8 mouse cellular contexts compared by ENCODE assay signal in genomic region chr10:18388784-18389575, GRCm38 (mm10).
DNase-seq lines count a peak whose midpoint lies in the region; ATAC-seq and TF ChIP-seq lines count a peak whose summit lies in the region.

No protein-coding gene starts in this region.

- 71% methylated on average over 10 of the region's 10 CpGs for WGBS in liver, adult 2 months
- 20% methylated on average over 10 of the region's 10 CpGs for WGBS in neural tube, embryonic 12.5 days

- peak; percentile 68 for TF ChIP-seq CTCF in liver, adult 2 months (IDR thresholded peaks at IDR 0.05; ENCODE audit: low read depth, low read length)

- no peak overlapping the region for H3K4me3 ChIP-seq in liver, adult 2 months (ENCODE audit: insufficient read depth, low read depth, low read length)
- no peak overlapping the region for H3K4me3 ChIP-seq in neural tube, embryonic 12.5 days

- H3K36me3 ChIP-seq in liver, adult 2 months (ENCODE audit: control insufficient read depth, insufficient read depth, low read length) = no peaks in the 10 kb centered on the region
- H3K36me3 ChIP-seq in neural tube, embryonic 12.5 days = no peaks in the 10 kb centered on the region

- no peaks in the 10 kb centered on the region for H3K27me3 ChIP-seq in liver, adult 2 months (ENCODE audit: control insufficient read depth, insufficient read depth, low read length)
- no peaks in the 10 kb centered on the region for H3K27me3 ChIP-seq in neural tube, embryonic 12.5 days (replicated peaks)

- no peaks in the 10 kb centered on the region for H3K4me1 ChIP-seq in liver, adult 2 months (ENCODE audit: control insufficient read depth, insufficient read depth, low read length)
- 0 out of 2 replicates have a peak, but pooled peaks cover 6% of the 10 kb centered on the region for H3K4me1 ChIP-seq in neural tube, embryonic 12.5 days

- H3K9ac ChIP-seq in liver, adult 2 months (ENCODE audit: low read depth, low read length) = no peak overlapping the region
- H3K9ac ChIP-seq in neural tube, embryonic 12.5 days = no peak overlapping the region

- peak; percentile 76 for ATAC-seq in neural tube, embryonic 12.5 days (ENCODE audit: low FRiP score, low read depth)

- no peak for TF ChIP-seq POLR2A in liver, adult 2 months (IDR thresholded peaks at IDR 0.05; ENCODE audit: extremely low read depth, insufficient read depth, low read length)

- peaks cover 3% of the 10 kb centered on the region; the same call in 1 of the 2 replicates for H3K79me2 ChIP-seq in liver, adult 2 months (ENCODE audit: control insufficient read depth, insufficient read depth, low read length)

- no peak overlapping the region for H3K27ac ChIP-seq in liver, adult 2 months (replicated peaks; ENCODE audit: insufficient read depth, low read depth, low read length)
- H3K27ac ChIP-seq in neural tube, embryonic 12.5 days = no peak overlapping the region

- DNase-seq in A20 (ENCODE audit: low read depth, low spot score) (peak; percentile 56), R1 (ENCODE audit: low read depth, low spot score) (peak; percentile 92)
- peak; percentile 60 for DNase-seq in embryo, embryonic 9.5 days (ENCODE audit: extremely low spot score)
- peak; percentile 56 to 61 for DNase-seq in heart, adult 9 months (ENCODE audit: low spot score in 2 of 2)
- peak; percentile 76 to 80 for DNase-seq in kidney, adult 8-10 months
- DNase-seq in liver, adult 2 months (ENCODE audit: extremely low read depth, low read depth, low spot score) = peak; percentile 77
- DNase-seq in thymus, postnatal 14 days = peak; percentile 62

- H3K4me2 ChIP-seq in neural tube, embryonic 12.5 days (replicated peaks) = no peak overlapping the region; the same call in 1 of the 2 replicates

- no peaks in the 10 kb centered on the region for H3K9me3 ChIP-seq in neural tube, embryonic 12.5 days
